Mouse (Mus musculus) left cerebral cortex, postnatal 10 days (tissue): ENCODE measurements around the gene Plod1. TPM values are rescaled to one million over a fixed set of nuclear protein-coding genes. Genes with fewer than 3 reads are reported as not detected.

ENCODE experiments used
- DNase-seq, 2 experiments: peaks; one replicate each; pipeline ENCODE4 v3.0.0; 2021 to 2022; ENCODE audit warnings: low spot score in 2 of 2, mixed read lengths in 1 of 2; ENCODE audit errors: extremely low spot score in 1 of 2
- intact Hi-C: fragments of 180-260 bp; cut with DNase I; formaldehyde crosslinking; loops from one replicate; pipeline ENCODE4 v1.15.1; 2025
- total RNA-seq, 2 experiments: library from RNA; stranded (reverse); gene quantifications; 2 replicates each; pipeline ENCODE4 v1.2.3; 2021

Gene Plod1
- total RNA-seq, 2 experiments from 2014 or later, result 17.2 to 17.7 TPM

DNA sequence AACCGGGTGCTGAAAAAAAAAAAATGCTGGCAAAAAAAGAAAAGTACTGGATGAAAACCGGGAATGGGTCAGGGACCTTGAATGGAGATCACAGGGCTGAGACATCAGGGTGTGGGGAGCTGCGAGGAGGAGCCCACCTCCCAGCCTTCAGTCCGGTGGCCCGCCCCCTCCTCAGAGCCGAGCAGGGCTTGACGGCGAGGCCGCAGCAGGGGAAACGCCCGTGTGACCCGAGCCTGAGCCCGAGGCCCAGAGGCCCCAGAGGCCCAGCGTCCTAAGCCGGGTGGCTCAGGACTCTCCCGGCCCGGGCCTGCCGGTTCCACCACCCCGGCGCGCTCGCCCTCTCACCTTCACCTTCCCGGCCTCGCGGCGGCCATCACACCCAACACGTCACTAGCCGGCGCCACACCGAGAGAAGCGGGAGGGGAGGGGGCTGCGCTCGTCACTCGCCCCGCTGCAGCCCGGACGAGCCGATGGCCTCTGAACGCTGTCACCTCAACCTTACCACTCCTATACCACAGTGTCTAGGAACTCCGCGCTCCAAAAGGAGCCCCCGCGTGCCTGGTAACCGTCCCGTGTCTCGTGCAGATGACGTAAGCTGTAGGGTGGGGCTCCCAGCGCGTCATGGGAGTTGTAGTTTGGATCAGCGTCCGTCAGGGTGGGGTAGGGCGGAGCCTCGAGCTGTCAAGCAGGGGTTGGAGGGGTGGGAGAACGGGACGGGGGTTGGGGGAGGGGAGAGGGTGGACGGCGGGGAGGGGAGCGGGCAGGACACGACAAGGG, 32.1 kb downstream of the Plod1 start, which contains the start of gene Mfn2:
TSS of gene Mfn2 (minus strand) at position 392 of the 777 bp plus-strand sequence.
- intact Hi-C loops, result loop anchor here (5.0 kb wide), 1 partner anchor 38 kb away; the partner anchor contains the start of gene 2510039O18Rik
- DNase-seq, result peak; percentile 89 to 94

DNA sequence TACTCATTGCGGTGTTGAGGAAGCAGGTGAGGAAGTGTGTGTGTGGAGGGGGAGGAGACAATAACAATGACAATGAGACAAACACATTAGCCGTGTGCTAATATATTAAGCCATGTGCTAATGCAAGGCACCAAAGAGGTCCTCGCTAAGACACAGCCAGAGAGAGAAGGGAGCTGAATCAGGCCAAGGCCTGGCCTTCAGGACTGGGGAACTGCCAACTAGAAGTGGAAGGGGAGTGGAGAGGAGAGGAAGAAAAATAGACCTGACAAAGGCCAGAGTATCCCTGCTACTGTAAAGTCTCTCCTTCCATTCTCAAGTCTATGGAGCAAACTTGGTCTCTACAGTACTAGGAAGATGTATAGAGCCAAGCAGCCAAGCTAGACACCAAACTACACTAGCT, 33.0 kb downstream of the Plod1 start:
- intact Hi-C loops, result no loop called here
- DNase-seq, result no peak

GRCm38 (mm10) chr4:147902906-147903500, 33.6 kb downstream of the Plod1 start:
- intact Hi-C loops, result no loop called here

GRCm38 (mm10) chr4:147900452-147900851, 36.1 kb downstream of the Plod1 start:
- intact Hi-C loops, result no loop called here
- DNase-seq, result no peak

More at GRCm38 (mm10) chr4:147902906-147903500, 33.6 kb downstream of the Plod1 start:
- no peak for DNase-seq

DNA sequence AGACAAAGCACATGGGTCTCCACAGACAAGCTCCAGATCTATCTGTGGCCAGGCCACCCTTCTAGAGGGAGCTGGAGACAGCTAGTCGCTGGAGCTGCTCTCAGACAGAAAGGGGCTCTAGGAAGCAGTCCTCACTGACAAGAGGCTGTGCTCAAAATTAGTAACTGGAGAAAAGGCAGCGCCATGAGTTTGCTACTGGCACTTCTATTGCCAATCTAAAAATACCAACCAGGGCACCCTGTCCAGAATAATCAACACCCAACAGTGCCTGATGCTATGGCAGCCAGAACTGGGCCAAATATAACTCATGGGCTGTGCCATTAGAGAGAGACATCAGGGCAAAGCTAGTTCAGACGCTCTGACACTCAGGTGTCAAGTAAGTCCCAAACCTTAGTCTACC, 39.2 kb downstream of the Plod1 start:
- intact Hi-C loops, result no loop called here

GRCm38 (mm10) chr4:147896411-147896810, 40.2 kb downstream of the Plod1 start:
- DNase-seq, result no peak
- intact Hi-C loops, result no loop called here

More for the DNA sequence above, 39.2 kb downstream of the Plod1 start:
- DNase-seq, result no peak

DNA sequence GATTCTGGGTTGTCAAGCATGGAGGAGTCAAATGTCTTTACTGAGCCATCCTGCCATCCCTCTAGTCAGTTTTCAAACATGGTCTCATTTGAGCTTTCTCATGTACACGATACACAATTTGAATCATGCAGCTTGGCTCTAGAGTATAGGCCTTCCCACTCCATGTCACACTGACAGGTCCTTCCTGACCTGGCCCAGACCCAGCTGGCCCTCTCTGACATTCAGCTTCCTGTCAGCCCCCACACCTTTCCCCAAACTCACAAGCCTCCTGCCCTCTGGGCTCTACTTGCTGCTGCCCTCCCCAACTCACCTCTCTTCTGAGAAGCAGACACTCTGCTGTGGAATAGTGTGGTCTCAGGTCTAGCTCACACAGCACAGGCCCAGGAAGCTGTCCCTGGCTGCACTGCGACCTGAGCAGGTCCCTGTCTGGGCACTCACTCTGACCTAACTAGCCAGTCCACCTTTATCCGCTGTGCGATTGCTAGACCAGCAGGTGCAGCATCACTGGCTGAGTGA, 40.7 kb downstream of the Plod1 start:
- DNase-seq, result no peak
- intact Hi-C loops, result no loop called here

DNA sequence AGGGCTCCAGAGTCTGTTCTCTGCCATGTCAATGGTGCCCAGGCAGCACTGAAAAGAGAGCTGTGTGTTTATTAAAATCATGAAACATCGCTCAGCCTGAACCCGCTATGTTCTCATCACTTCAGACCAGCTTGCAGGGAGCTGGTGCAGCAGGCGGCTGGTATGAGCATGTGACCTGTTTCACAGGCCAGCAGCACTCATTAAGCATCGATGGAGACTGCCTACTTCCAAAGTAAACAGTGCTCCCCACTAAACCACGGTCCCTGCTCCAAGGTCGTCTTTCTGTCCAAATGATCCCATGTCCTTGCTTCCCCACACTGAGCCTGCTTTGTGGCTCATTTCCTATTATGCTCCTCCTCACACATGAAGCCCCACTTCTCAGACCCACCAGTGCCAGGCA, 46.2 kb downstream of the Plod1 start:
- intact Hi-C loops, result no loop called here
- DNase-seq, result no peak

- no peak for DNase-seq
- intact Hi-C loops, result no loop called here
Measured at GRCm38 (mm10) chr4:147888237-147888636, 48.3 kb downstream of the Plod1 start.

DNA sequence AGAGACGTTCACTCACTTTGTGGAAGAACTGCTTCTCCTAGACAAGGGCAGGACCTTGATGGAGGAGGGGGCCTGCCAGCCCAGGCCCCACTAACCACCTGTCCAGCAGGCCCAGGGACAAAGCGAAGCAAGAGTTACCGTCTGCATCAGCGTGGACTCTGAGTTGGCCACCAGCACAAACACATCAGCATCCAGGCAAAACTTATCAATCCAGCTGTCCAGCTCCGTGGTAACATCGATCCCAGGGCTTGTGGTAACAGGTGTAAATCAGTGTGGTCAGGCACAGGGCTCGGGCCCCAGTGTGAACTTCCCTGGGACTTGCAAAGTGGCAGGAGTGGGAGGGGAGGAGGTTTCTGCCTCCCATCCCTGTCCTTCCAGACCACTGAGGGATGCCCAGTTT, 49.3 kb downstream of the Plod1 start:
- DNase-seq, result no peak

DNA sequence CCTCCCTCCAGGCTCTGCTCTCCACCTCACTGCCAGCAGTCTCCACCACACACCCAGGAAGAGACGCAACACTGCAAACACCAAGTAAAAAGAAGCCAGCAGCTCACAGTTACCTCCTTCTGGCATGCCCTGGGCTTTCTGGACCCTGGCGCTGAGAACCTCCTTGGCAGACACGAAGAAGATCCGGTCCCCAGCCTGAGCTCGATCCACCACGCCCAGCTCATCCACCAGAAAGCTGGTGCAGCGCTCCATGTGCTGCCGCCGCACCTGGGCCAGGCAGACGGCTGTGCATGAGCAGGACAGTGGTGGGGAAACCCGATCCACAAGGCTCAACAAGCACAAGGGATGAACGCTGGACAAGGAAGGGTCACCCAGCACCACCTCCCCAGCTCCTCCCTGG, 50.4 kb downstream of the Plod1 start:
- intact Hi-C loops, result no loop called here

More for the DNA sequence above, 49.3 kb downstream of the Plod1 start:
- intact Hi-C loops, result no loop called here

DNA sequence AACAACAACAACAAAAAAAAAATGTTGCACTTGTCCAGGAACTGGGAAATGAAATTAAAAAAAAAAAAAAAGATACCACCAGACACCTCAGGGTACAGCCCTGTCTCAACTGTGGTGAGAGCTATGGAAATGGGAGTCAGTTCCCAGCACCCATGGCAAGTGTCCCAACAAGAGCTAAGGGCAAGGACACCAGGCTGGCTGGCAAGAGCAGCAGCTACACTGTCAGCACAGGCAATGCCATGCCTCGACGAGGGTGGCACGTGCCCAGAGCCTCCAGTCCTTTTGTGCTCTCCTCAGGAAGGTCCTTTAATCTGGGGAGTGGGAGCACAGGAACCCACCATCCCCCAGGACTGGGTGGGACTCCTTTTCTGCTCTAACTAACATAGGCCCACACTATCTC, 52.4 kb downstream of the Plod1 start:
- intact Hi-C loops, result no loop called here
- no peak for DNase-seq

More for the DNA sequence above, 50.4 kb downstream of the Plod1 start:
- no peak for DNase-seq

DNA sequence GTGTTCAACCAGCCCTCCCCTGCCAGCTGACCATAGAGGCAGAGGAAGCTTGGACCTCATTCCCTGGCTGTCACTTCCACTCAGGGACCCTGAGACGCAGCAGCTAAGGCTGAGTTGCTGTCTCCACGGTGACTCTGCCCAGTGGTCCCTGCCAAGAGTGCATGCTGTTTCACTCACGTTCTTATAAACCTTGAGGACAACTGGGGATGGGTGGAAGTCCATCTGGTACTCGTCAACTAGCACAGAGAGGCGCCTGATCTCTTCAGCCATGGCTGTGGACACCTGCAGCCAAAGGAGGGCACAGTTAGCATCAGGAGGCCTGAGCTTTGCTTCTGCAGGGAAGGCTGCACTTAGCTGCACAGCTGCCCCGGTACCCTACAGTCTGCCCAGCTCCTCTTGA, 53.5 kb downstream of the Plod1 start:
- DNase-seq, result no peak
- intact Hi-C loops, result no loop called here

- intact Hi-C loops, result no loop called here
- DNase-seq, result no peak
Measured at GRCm38 (mm10) chr4:147881792-147882191, 54.8 kb downstream of the Plod1 start.

DNA sequence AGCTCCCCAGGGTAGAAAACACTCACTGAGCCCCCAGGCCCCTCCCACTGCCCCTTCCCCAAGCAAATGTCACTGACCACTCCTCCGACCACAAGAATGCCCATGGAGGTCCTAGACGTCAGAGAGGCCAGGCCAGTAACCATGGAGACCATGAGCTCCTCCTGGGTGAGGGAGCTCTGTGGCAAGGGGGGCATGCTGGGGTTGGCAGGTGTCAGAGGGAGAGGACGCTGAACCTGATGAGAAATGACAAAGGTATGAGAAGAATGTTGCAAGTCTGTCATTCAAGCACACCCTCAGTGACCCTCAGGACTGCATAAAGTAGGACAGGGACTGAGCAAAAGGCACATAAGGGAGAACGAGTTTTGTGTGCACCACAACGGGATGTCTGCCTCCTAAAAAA, 56.7 kb downstream of the Plod1 start:
- DNase-seq, result no peak
- intact Hi-C loops, result no loop called here

GRCm38 (mm10) chr4:147879456-147879855, 57.1 kb downstream of the Plod1 start:
- DNase-seq, result no peak
- intact Hi-C loops, result no loop called here

- intact Hi-C loops, result no loop called here
- no peak for DNase-seq
Measured at GRCm38 (mm10) chr4:147878537-147878936, 58.0 kb downstream of the Plod1 start.

GRCm38 (mm10) chr4:147875852-147876575, 60.6 kb downstream of the Plod1 start:
- intact Hi-C loops, result no loop called here
- DNase-seq, result no peak

DNA sequence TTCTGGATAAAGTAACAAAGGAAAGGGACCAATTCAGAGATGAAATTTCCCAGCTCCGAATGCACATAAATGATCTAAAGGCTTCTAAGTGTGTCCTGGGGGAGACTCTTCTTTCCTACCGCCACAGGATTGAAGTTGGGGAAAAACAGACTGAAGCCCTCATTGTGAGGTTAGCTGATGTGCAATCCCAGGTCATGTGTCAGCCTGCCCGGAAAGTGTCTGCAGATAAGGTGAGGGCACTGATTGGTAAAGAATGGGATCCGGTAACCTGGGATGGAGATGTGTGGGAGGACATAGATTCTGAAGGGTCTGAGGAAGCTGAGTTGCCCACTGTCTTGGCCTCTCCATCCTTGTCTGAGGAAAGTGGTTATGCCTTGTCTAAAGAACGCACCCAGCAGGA, 67.3 kb downstream of the Plod1 start:
- no peak for DNase-seq
- intact Hi-C loops, result no loop called here
